Mouse (Mus musculus): ENCODE results near the gene Apbb1ip. TPM values are rescaled to one million over a fixed set of nuclear protein-coding genes. Genes with fewer than 3 reads are reported as not detected.

The Apbb1ip gene
- polyA plus RNA-seq, 1 experiment from 2014 or later, result 1.2 TPM

- Histone ChIP-seq H3K36me3 (no peaks in the 10 kb centered on the region), H3K4me3 (no peak overlapping the region), H3K9ac (no peak overlapping the region), H3K4me2 (no peak overlapping the region), H3K9me3 (no peaks in the 10 kb centered on the region), H3K27me3 (no peaks in the 10 kb centered on the region), H3K4me1 (replicated peaks) (no peaks in the 10 kb centered on the region), H3K27ac (replicated peaks) (no peak overlapping the region)
- ATAC-seq (ENCODE audit: low read depth), result no peak
- WGBS, result 70% methylated on average over 2 of the region's 2 CpGs
Measured at GRCm38 (mm10) chr2:22753461-22754075, 20.3 kb upstream of the Apbb1ip start.

GRCm38 (mm10) chr2:22754222-22754824 is 19.6 kb upstream of the Apbb1ip start:
- Histone ChIP-seq H3K27ac (replicated peaks) (no peak overlapping the region), H3K9ac (no peak overlapping the region), H3K4me3 (no peak overlapping the region), H3K4me1 (replicated peaks) (no peaks in the 10 kb centered on the region), H3K36me3 (no peaks in the 10 kb centered on the region), H3K4me2 (no peak overlapping the region), H3K27me3 (no peaks in the 10 kb centered on the region), H3K9me3 (no peaks in the 10 kb centered on the region)
- 77% methylated on average over 4 of the region's 4 CpGs for WGBS
- no peak for ATAC-seq (ENCODE audit: low read depth)

- Histone ChIP-seq H3K36me3 (no peaks in the 10 kb centered on the region), H3K27me3 (no peaks in the 10 kb centered on the region), H3K4me2 (no peak overlapping the region), H3K4me1 (replicated peaks) (no peaks in the 10 kb centered on the region), H3K4me3 (no peak overlapping the region), H3K9ac (no peak overlapping the region), H3K9me3 (no peaks in the 10 kb centered on the region), H3K27ac (replicated peaks) (no peak overlapping the region)
- ATAC-seq (ENCODE audit: low read depth), result no peak
- 89% methylated on average over 6 of the region's 6 CpGs for WGBS
Measured at GRCm38 (mm10) chr2:22755561-22755960, 18.3 kb upstream of the Apbb1ip start.

- no peak for ATAC-seq (ENCODE audit: low read depth)
- no peak overlapping the region for H3K4me3 ChIP-seq
Measured at GRCm38 (mm10) chr2:22758310-22758972, 15.5 kb upstream of the Apbb1ip start.

GRCm38 (mm10) chr2:22760452-22760851 is 13.4 kb upstream of the Apbb1ip start:
- WGBS, result 62% methylated on average over 2 of the region's 2 CpGs
- H3K9ac ChIP-seq, result no peak overlapping the region
- no peak overlapping the region for H3K27ac ChIP-seq (replicated peaks)
- ATAC-seq (ENCODE audit: low read depth), result no peak
- no peaks in the 10 kb centered on the region for H3K4me1 ChIP-seq (replicated peaks)
- H3K4me2 ChIP-seq, result no peak overlapping the region
- no peaks in the 10 kb centered on the region for H3K9me3 ChIP-seq
- no peaks in the 10 kb centered on the region for H3K27me3 ChIP-seq
- no peak overlapping the region for H3K4me3 ChIP-seq
- H3K36me3 ChIP-seq, result no peaks in the 10 kb centered on the region

More at GRCm38 (mm10) chr2:22758310-22758972, 15.5 kb upstream of the Apbb1ip start:
- 47% methylated on average over 6 of the region's 6 CpGs for WGBS
- Histone ChIP-seq H3K36me3 (no peaks in the 10 kb centered on the region), H3K9me3 (no peaks in the 10 kb centered on the region), H3K9ac (no peak overlapping the region), H3K4me2 (no peak overlapping the region), H3K4me1 (replicated peaks) (no peaks in the 10 kb centered on the region), H3K27me3 (no peaks in the 10 kb centered on the region), H3K27ac (replicated peaks) (no peak overlapping the region)

GRCm38 (mm10) chr2:22761103-22761521 is 12.8 kb upstream of the Apbb1ip start:
- no peaks in the 10 kb centered on the region for H3K27me3 ChIP-seq
- H3K4me1 ChIP-seq (replicated peaks), result no peaks in the 10 kb centered on the region
- H3K27ac ChIP-seq (replicated peaks), result no peak overlapping the region
- no peaks in the 10 kb centered on the region for H3K36me3 ChIP-seq
- no peak for ATAC-seq (ENCODE audit: low read depth)
- no peak overlapping the region for H3K9ac ChIP-seq
- no peak overlapping the region for H3K4me2 ChIP-seq
- no peak overlapping the region for H3K4me3 ChIP-seq
- WGBS, result 78% methylated on average over 7 of the region's 7 CpGs
- no peaks in the 10 kb centered on the region for H3K9me3 ChIP-seq

GRCm38 (mm10) chr2:22764774-22765387 is 9.0 kb upstream of the Apbb1ip start:
- ATAC-seq (ENCODE audit: low read depth), result no peak
- 72% methylated on average over 5 of the region's 5 CpGs for WGBS

GRCm38 (mm10) chr2:22771311-22771710 is 2.6 kb upstream of the Apbb1ip start:
- Histone ChIP-seq H3K27me3 (peaks cover 20% of the 10 kb centered on the region), H3K9ac (no peak overlapping the region), H3K4me3 (no peak overlapping the region), H3K36me3 (no peaks in the 10 kb centered on the region), H3K9me3 (no peaks in the 10 kb centered on the region), H3K4me2 (no peak overlapping the region), H3K4me1 (replicated peaks) (peaks cover 8% of the 10 kb centered on the region), H3K27ac (replicated peaks) (no peak overlapping the region)
- ATAC-seq (ENCODE audit: low read depth), result no peak

More at GRCm38 (mm10) chr2:22764774-22765387, 9.0 kb upstream of the Apbb1ip start:
- H3K9me3 ChIP-seq, result no peaks in the 10 kb centered on the region
- H3K27ac ChIP-seq (replicated peaks), result no peak overlapping the region
- no peaks in the 10 kb centered on the region for H3K36me3 ChIP-seq
- no peak overlapping the region for H3K9ac ChIP-seq
- H3K4me1 ChIP-seq (replicated peaks), result no peaks in the 10 kb centered on the region
- no peak overlapping the region for H3K4me3 ChIP-seq
- H3K4me2 ChIP-seq, result no peak overlapping the region
- H3K27me3 ChIP-seq, result no peaks in the 10 kb centered on the region

- Histone ChIP-seq H3K9me3 (no peaks in the 10 kb centered on the region), H3K27me3 (peaks cover 20% of the 10 kb centered on the region), H3K27ac (replicated peaks) (no peak overlapping the region), H3K9ac (peak overlapping the region; percentile 65), H3K4me2 (peak overlapping the region; percentile 81), H3K36me3 (no peaks in the 10 kb centered on the region), H3K4me3 (peak overlapping the region; percentile 43), H3K4me1 (replicated peaks) (peaks cover 8% of the 10 kb centered on the region)
- peak; percentile 84; the same call in 1 of the 2 replicates for ATAC-seq (ENCODE audit: low read depth)
- WGBS, result 1% methylated on average over 28 of the region's 28 CpGs
Measured at GRCm38 (mm10) chr2:22774181-22774751, 372 bp downstream of the Apbb1ip start.

GRCm38 (mm10) chr2:22775213-22775612 is 1.3 kb downstream of the Apbb1ip start:
- H3K36me3 ChIP-seq, result no peaks in the 10 kb centered on the region
- no peak overlapping the region for H3K9ac ChIP-seq
- WGBS, result 60% methylated on average over 8 of the region's 8 CpGs
- no peaks in the 10 kb centered on the region for H3K9me3 ChIP-seq
- H3K27ac ChIP-seq (replicated peaks), result no peak overlapping the region
- ATAC-seq (ENCODE audit: low read depth), result no peak
- H3K4me2 ChIP-seq, result no peak overlapping the region; the same call in 1 of the 2 replicates
- H3K27me3 ChIP-seq, result peaks cover 20% of the 10 kb centered on the region
- H3K4me3 ChIP-seq, result no peak overlapping the region
- peaks cover 8% of the 10 kb centered on the region for H3K4me1 ChIP-seq (replicated peaks)

- no peak overlapping the region for H3K27ac ChIP-seq (replicated peaks)
- no peak for ATAC-seq (ENCODE audit: low read depth)
- WGBS, result 72% methylated on average over 3 of the region's 3 CpGs
- H3K27me3 ChIP-seq, result peaks cover 20% of the 10 kb centered on the region
- peaks cover 8% of the 10 kb centered on the region for H3K4me1 ChIP-seq (replicated peaks)
- H3K9ac ChIP-seq, result no peak overlapping the region
- H3K36me3 ChIP-seq, result no peaks in the 10 kb centered on the region
- no peak overlapping the region for H3K4me2 ChIP-seq
- no peaks in the 10 kb centered on the region for H3K9me3 ChIP-seq
- no peak overlapping the region for H3K4me3 ChIP-seq
Measured at GRCm38 (mm10) chr2:22775681-22776080, 1.8 kb downstream of the Apbb1ip start.
